Mouse (Mus musculus) cerebellum, postnatal 25 days (tissue): Measurements from ENCODE around the gene Thada.

Experiments
- DNase-seq, 2 experiments: peaks; one replicate each; pipeline ENCODE4 v3.0.0; 2021; ENCODE audit warnings: mixed read lengths in 2 of 2

The Thada gene

GRCm38 (mm10) chr17:84156748-84157742, 309.0 kb downstream of the Thada start:
- DNase-seq = peak in 1 of 2 experiments; percentile 2

GRCm38 (mm10) chr17:84156227-84156573, 309.8 kb downstream of the Thada start:
- DNase-seq = peak in 1 of 2 experiments; percentile 0

GRCm38 (mm10) chr17:84155516-84156226, 310.3 kb downstream of the Thada start:
- DNase-seq = peak in 1 of 2 experiments; percentile 1

GRCm38 (mm10) chr17:84155029-84155338, 311.0 kb downstream of the Thada start:
- DNase-seq = peak in 1 of 2 experiments; percentile 1

GRCm38 (mm10) chr17:84154302-84155028, 311.5 kb downstream of the Thada start:
- peak in 1 of 2 experiments; percentile 3 for DNase-seq

GRCm38 (mm10) chr17:84152976-84153786, 312.8 kb downstream of the Thada start:
- DNase-seq = peak in 1 of 2 experiments; percentile 1

GRCm38 (mm10) chr17:84152206-84152975, 313.6 kb downstream of the Thada start:
- DNase-seq = peak in 1 of 2 experiments; percentile 4

GRCm38 (mm10) chr17:84151306-84151705, 314.7 kb downstream of the Thada start:
- no peak for DNase-seq

- DNase-seq = peak in 1 of 2 experiments; percentile 3
Observed at GRCm38 (mm10) chr17:84150291-84150690, 315.7 kb downstream of the Thada start.

- peak in 1 of 2 experiments; percentile 11 for DNase-seq
Observed at GRCm38 (mm10) chr17:84149566-84149965, 316.4 kb downstream of the Thada start.

GRCm38 (mm10) chr17:84148499-84149484, 317.2 kb downstream of the Thada start:
- peak; percentile 67 to 81 for DNase-seq

- DNase-seq = no peak
Observed at GRCm38 (mm10) chr17:84147183-84148108, 318.6 kb downstream of the Thada start.

- DNase-seq = no peak
Observed at GRCm38 (mm10) chr17:84146458-84147182, 319.4 kb downstream of the Thada start.

- DNase-seq = no peak
Observed at GRCm38 (mm10) chr17:84145826-84146287, 320.1 kb downstream of the Thada start.

- no peak for DNase-seq
Observed at GRCm38 (mm10) chr17:84144762-84145599, 321.0 kb downstream of the Thada start.

GRCm38 (mm10) chr17:84144130-84144529, 321.9 kb downstream of the Thada start:
- DNase-seq = no peak

- no peak for DNase-seq
Observed at GRCm38 (mm10) chr17:84143219-84143844, 322.7 kb downstream of the Thada start.
